Mouse (Mus musculus) forebrain, embryonic 14.5 days (tissue): ENCODE measurements around the gene Ddn. TPM values are rescaled to one million over a fixed set of nuclear protein-coding genes. Genes with fewer than 3 reads are reported as not detected.

ENCODE experiments used
- ATAC-seq: fragments of 200-750 bp; cut with Nextera tagmentation; 2 replicates; pipeline ENCODE4 v1.8.0; 2017; ENCODE audit warnings: mild to moderate bottlenecking, moderate library complexity
- DNase-seq: peaks from one replicate; pipeline ENCODE4 v3.0.0-alpha.2; 2015; ENCODE audit warnings: low spot score
- H3K27ac ChIP-seq: fragments of 300-500 bp; sonication (generic); 2 replicates; pipeline ENCODE4 v1.5.1; 2014; ENCODE audit warnings: low read depth, mild to moderate bottlenecking, control low read depth, low read length, moderate library complexity
- H3K27me3 ChIP-seq: fragments of 300-500 bp; sonication (generic); replicated peaks from 2 replicates; pipeline ENCODE4 v1.6.1; 2014; ENCODE audit warnings: low read length, control low read depth, mixed read lengths; ENCODE audit not compliant: control insufficient read depth, insufficient read depth
- H3K36me3 ChIP-seq: fragments of 300-500 bp; sonication (generic); 2 replicates; pipeline ENCODE4 v1.6.1; 2014; ENCODE audit warnings: low read length, control low read depth; ENCODE audit not compliant: control insufficient read depth, insufficient read depth
- H3K4me1 ChIP-seq: fragments of 300-500 bp; sonication (generic); 2 replicates; pipeline ENCODE4 v1.6.1; 2014; ENCODE audit warnings: antibody characterized with exemption, low read length, control low read depth; ENCODE audit not compliant: control insufficient read depth, insufficient read depth
- H3K4me2 ChIP-seq: fragments of 300-500 bp; sonication (generic); 2 replicates; pipeline ENCODE4 v1.6.1; 2014; ENCODE audit warnings: mild to moderate bottlenecking, control low read depth, low read length
- H3K4me3 ChIP-seq: fragments of 300-500 bp; sonication (generic); 2 replicates; pipeline ENCODE4 v1.5.1; 2014; ENCODE audit warnings: low read depth, low read length, control low read depth
- H3K9ac ChIP-seq: fragments of 300-500 bp; sonication (generic); 2 replicates; pipeline ENCODE4 v1.6.1; 2014; ENCODE audit warnings: mild to moderate bottlenecking, low read length, control low read depth, moderate library complexity
- H3K9me3 ChIP-seq: fragments of 300-500 bp; sonication (generic); replicated peaks from 2 replicates; pipeline ENCODE4 v1.6.1; 2016; ENCODE audit warnings: low read length, control low read depth, mixed read lengths; ENCODE audit not compliant: control insufficient read depth
- WGBS: fragments of 180-500 bp; shearing (Covaris S2); extraction: QIAGEN DNeasy Blood & Tissue Kit; methylation state at CpG from one replicate; pipeline ENCODE4 v1.1.7; 2014; 5-methylcytosine and 5-hydroxymethylcytosine counted together
- polyA plus RNA-seq: library from polyadenylated mRNA; unstranded; fragments of >200 nt; fragmentation: Nextera tagmentation; extraction: Ambion mirVana; gene quantifications from 2 replicates; pipeline ENCODE4 v1.2.1, GENCODE M21; 2014

Gene Ddn
- polyA plus RNA-seq, 1 experiment from 2014 or later: 0.33 TPM

DNA sequence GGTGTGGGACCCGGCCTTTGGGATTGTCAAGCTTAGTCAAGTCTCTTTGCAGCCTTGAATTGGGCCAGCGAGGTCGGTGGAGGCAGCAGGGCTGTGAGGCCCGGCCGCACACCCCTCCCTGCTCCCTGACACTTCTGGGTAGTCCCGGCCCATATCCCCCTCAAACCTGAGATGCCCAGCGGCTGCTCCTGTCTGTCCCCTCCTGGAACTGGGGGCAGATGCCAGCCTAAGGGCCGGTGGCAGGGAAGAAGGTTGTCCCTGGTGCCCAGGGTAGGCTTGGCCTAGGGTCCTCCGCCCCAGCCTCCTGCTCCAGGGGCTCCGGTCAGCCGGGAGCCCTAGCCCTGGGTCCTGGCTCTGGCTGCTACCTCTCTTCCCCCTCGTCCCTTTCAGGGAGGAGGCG is 24.8 kb upstream of the Ddn start:
- Histone ChIP-seq H3K4me2 (no peak overlapping the region), H3K27me3 (no peaks in the 10 kb centered on the region), H3K4me1 (peaks cover 5% of the 10 kb centered on the region; the same call in 1 of the 2 replicates), H3K36me3 (peaks cover 66% of the 10 kb centered on the region), H3K9ac (no peak overlapping the region), H3K27ac (no peak overlapping the region), H3K9me3 (no peaks in the 10 kb centered on the region), H3K4me3 (no peak overlapping the region)
- 88% methylated on average over 13 of the region's 13 CpGs for WGBS
- no peak for ATAC-seq
- no peak for DNase-seq

DNA sequence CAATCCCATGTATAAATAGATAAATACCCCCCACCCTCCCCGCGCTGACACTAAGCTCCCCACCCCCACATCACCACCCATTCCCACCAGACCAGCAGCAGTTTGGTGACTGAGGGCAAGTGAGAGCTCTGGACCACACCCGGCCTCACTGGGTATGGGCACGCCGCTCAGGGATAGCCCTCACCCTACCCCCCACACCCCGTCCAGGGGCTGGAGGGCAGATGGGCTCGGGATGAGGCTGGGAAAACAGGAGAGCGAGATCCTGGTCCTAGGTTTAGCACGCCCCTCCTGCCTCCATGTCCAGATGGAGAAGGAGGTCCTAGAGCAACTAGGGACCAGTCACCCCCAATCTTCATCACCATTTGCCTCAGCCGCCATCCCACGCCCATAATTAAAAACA is 24.0 kb upstream of the Ddn start:
- Histone ChIP-seq H3K9me3 (no peaks in the 10 kb centered on the region), H3K36me3 (peaks cover 58% of the 10 kb centered on the region), H3K27ac (no peak overlapping the region), H3K4me3 (no peak overlapping the region), H3K27me3 (no peaks in the 10 kb centered on the region), H3K9ac (no peak overlapping the region), H3K4me1 (peaks cover 5% of the 10 kb centered on the region; the same call in 1 of the 2 replicates), H3K4me2 (no peak overlapping the region)
- ATAC-seq (no peak), DNase-seq (no peak)
- WGBS: 89% methylated on average over 11 of the region's 11 CpGs

DNA sequence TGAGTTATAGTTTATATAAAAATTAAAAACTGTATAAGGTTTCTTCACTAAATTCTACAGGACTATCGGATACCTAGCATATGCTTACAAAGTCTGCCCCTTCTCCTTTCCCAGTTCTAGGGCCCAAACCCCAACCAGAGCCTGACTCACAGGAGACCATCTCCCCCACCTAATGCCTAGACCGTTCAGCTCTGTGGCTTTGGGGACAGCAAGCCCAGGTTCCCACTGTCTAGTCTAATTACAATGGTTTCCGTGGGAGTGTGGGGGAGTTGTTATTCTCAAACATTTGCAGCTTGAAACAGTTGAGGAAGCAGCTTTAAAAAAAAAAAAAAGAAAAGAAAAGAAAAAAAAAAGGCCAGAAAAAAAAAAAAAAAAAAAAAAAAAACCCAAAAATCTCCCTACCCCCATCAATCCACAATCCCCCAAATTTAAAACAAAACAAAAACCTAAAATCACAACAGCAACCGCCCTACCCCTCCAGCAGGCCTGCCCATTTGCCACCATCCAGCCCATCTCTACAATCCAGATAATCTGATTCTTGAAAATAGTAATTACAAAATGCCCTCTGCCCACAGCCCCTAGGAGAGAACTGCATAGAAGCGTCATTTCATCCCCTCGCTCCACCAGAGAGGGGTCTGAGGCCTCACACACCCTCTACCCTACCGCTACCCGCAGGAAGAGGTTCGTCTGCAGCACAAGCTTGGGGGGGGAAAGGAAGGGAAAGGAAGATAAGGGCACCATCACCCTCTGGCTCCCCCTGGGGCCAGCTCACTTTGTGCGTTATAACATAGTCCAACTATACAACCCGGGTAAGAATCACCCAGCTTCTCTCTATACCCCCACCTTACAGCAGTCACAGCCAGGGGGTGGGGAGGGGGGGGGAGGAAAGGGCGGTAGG is 23.1 kb upstream of the Ddn start:
- Histone ChIP-seq H3K4me2 (peak overlapping the region; percentile 69; the same call in 1 of the 2 replicates), H3K27me3 (no peaks in the 10 kb centered on the region), H3K9ac (no peak overlapping the region), H3K9me3 (no peaks in the 10 kb centered on the region), H3K36me3 (peaks cover 50% of the 10 kb centered on the region), H3K27ac (no peak overlapping the region), H3K4me1 (peaks cover 5% of the 10 kb centered on the region; the same call in 1 of the 2 replicates), H3K4me3 (no peak overlapping the region)
- DNase-seq: no peak
- ATAC-seq: no peak
- whole genome bisulfite sequencing: 60% methylated on average over 12 of the region's 12 CpGs

DNA sequence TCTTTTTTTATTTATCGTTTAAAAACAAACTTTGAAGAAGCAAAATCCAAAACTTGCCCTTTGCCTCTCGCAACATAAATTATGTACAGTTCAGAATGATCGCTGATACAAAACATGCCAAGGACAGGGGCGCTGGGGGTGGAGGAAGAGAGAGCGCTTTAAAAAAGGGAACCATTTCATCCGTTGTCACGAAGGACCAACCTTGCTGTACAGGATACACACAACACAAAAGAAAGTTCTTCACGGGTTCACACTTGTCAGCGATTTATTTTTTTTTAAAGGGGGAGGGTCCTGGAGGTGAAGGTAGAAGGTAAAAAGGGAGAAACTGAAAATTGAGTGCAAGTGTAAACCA is 22.4 kb upstream of the Ddn start:
- Histone ChIP-seq H3K4me2 (peak overlapping the region; percentile 69), H3K4me1 (peaks cover 5% of the 10 kb centered on the region; the same call in 1 of the 2 replicates), H3K9me3 (no peaks in the 10 kb centered on the region), H3K9ac (peak overlapping the region; percentile 75; the same call in 1 of the 2 replicates), H3K4me3 (peak overlapping the region; percentile 75), H3K27ac (peak overlapping the region; percentile 66), H3K27me3 (no peaks in the 10 kb centered on the region), H3K36me3 (peaks cover 42% of the 10 kb centered on the region)
- DNase-seq (no peak), ATAC-seq (peak; percentile 28; the same call in 1 of the 2 replicates)
- WGBS: 16% methylated on average over 9 of the region's 9 CpGs

DNA sequence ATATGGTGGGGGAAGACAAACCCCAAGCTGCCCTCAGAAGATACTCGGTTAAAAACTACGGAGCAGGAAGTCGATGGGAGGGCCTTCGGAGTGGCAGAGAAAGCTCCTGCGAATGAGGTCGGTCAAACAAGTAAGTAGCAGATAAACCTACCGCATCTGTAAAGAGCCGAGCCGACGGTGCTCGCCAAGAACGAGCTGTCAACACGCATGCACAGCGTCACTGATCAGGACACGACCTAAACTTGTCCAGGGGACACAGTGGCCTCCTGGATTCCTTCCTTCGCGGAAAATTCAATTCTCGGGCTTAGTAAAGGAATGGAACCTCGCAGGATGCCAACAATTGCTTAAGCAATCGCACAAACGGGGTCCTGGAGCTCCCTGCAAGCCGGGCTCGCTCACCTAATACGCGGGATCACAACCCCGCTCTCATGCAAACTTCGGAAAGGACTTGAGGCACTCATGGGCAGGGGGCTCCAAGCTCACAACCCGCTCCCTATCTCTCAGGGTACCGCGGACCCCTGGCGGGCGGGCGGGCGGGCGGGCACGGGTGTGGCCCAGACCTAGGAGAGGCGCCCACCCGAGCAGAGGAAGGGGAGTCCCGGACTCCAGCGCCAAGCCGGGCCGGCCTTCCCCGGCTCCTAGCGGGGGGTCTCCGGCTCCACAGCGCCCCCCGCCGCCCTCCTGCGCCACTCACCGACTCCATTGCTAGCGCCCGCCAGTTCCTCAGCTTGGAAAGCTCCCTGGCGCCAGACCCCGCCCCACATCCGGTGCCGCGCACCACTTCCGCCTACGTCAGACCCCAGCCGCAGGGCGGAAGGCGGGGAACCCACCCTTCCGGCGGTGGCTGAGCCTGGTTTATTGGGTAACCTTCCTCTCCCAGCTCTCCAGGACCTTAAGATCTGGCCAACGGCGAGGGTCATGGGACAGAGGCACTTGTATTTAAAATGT is 21.7 kb upstream of the Ddn start, which contains the start of gene Prkag1:
TSS of gene Prkag1 (minus strand) at position 786 of the 948 bp plus-strand sequence.
- under 1% methylated on average over 64 of the region's 66 CpGs for WGBS
- ATAC-seq (peak; percentile 99), DNase-seq (peak; percentile 97)

DNA sequence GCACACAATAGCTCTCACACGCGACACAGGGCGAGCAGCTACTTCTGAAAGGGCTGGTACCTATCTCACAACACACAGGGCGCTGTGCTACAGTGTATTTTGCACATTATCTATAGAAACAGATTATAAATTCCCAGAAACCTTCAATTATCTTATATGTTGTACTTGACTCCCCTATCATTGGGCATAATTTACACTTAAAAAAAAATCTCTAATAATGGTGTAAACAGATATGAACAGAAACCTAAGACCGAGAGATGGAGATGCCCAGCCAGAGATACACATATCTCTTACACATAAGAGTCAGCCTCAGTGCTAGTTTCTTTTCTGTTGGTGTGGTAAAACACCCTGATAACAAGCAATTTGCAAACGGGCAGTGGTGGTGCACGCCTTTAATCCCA is 18.3 kb upstream of the Ddn start:
- ATAC-seq (no peak), DNase-seq (no peak)
- no peak overlapping the region for H3K4me2 ChIP-seq
- H3K4me1 ChIP-seq: peaks cover 5% of the 10 kb centered on the region; the same call in 1 of the 2 replicates
- H3K27ac ChIP-seq: no peak overlapping the region
- H3K9ac ChIP-seq: no peak overlapping the region
- peaks cover 22% of the 10 kb centered on the region for H3K36me3 ChIP-seq
- H3K9me3 ChIP-seq: no peaks in the 10 kb centered on the region
- no peak overlapping the region for H3K4me3 ChIP-seq
- WGBS: 87% methylated on average over 7 of the region's 7 CpGs
- H3K27me3 ChIP-seq: no peaks in the 10 kb centered on the region

More for the DNA sequence above, 21.7 kb upstream of the Ddn start, which contains the start of gene Prkag1:
- no peaks in the 10 kb centered on the region for H3K27me3 ChIP-seq
- peaks cover 36% of the 10 kb centered on the region for H3K36me3 ChIP-seq
- peak within 1 kb of the TSS; percentile 75 for H3K9ac ChIP-seq
- H3K4me1 ChIP-seq: peaks cover 5% of the 10 kb centered on the region; the same call in 1 of the 2 replicates
- peak within 1 kb of the TSS; percentile 69 for H3K4me2 ChIP-seq
- H3K9me3 ChIP-seq: no peaks in the 10 kb centered on the region
- H3K4me3 ChIP-seq: peak within 1 kb of the TSS; percentile 75
- peak within 1 kb of the TSS; percentile 78 for H3K27ac ChIP-seq

DNA sequence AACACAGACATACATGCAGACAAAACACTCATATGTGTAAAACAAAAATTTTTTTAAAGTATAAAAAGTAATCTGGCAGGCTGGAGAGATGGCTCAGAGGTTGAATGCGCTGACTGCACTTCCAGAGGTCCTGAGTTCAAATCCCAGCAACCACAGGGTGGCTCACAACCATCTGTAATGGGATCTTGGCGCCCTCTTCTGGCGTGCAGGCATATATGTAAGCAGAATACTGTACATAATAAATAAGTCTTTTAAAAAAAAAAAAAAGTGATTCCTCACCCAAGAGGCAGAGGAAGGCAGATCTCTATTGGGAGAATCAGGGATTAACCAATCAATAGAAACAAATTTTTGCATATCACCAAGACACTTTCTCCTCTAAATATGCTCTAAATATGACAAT is 14.1 kb upstream of the Ddn start:
- H3K4me2 ChIP-seq: no peak overlapping the region
- DNase-seq: no peak
- no peaks in the 10 kb centered on the region for H3K27me3 ChIP-seq
- no peaks in the 10 kb centered on the region for H3K4me1 ChIP-seq
- H3K36me3 ChIP-seq: peaks cover 50% of the 10 kb centered on the region
- H3K4me3 ChIP-seq: no peak overlapping the region
- no peak for ATAC-seq
- 67% methylated on average over 3 of the region's 3 CpGs for WGBS
- no peak overlapping the region for H3K27ac ChIP-seq
- no peaks in the 10 kb centered on the region for H3K9me3 ChIP-seq
- no peak overlapping the region for H3K9ac ChIP-seq

DNA sequence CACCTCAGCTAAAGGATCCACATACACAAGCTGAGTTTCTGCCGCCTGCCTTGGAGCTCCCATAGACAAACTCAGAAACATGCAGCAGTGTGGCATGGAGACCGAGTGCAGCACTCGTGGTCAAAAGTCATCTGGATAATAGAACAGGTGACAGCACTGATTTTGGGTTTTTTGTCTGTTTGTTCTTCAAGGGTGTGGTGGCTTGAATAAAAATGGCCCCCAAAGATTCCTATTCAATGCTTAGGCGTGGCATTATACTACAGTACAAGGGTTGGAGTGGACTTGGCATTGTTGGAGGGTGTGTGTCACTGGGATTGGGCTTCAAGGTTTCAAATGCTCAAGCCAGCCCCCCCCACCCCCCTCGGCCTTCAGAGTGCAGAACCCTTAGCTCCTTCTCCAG is 12.9 kb upstream of the Ddn start:
- Histone ChIP-seq H3K4me3 (no peak overlapping the region), H3K9me3 (no peaks in the 10 kb centered on the region), H3K9ac (no peak overlapping the region), H3K4me1 (no peaks in the 10 kb centered on the region), H3K36me3 (peaks cover 50% of the 10 kb centered on the region), H3K27me3 (no peaks in the 10 kb centered on the region), H3K27ac (no peak overlapping the region), H3K4me2 (no peak overlapping the region)
- WGBS: 93% methylated on average over 5 of the region's 5 CpGs
- ATAC-seq: no peak
- DNase-seq: no peak
